22 mouse cellular contexts compared by ENCODE assay signal in the genomic region with DNA sequence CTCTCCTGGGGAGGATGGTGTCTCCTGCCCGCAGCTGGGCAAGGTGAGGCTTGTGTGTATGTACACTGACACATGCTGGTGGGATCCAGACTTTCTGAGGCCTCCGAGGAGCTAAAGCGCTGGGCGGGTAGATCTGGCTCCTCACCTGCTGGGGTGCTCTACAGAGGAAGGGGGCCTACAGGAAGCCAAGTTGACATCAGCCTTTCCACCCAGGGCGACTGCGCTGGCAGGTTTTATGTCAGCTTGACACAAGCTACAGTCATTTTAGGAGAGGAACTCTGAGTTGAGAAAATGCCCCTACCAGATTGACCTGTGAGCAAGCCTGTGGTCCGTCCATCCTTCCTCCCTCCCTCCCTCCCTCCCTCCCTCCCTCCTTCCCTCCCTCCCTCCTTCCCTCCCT. TPM values are rescaled to one million over a fixed set of nuclear protein-coding genes. Genes with fewer than 3 reads are reported as not detected.
"Had no signal": no experiment of that assay in that cellular context is flagged by ENCODE, and none has a peak within 500 bp of the region (broad histone marks: within the 10 kb centered on the region; RNA-seq: fewer than 3 reads in every experiment).

No protein-coding gene starts in this region.

- H3K4me1 ChIP-seq: midbrain, embryonic 12.5 days; neural tube, embryonic 12.5 days; stomach, embryonic 15.5 days had no signal

- H3K36me3 ChIP-seq: midbrain, embryonic 10.5 days; stomach, embryonic 15.5 days had no signal

- DNase-seq: lung, adult 18-20 months; lung, embryonic 14.5 days; lung, postnatal 10 days; lung, postnatal 4 days; midbrain, embryonic 14.5 days; right cerebral cortex, postnatal 14 days; thymus, postnatal 36 days had no signal

- H3K27ac ChIP-seq: liver, embryonic 14.5 days; midbrain, embryonic 10.5 days; midbrain, embryonic 12.5 days; neural tube, embryonic 12.5 days; stomach, embryonic 15.5 days; stomach, postnatal 0 days had no signal

- H3K9ac ChIP-seq: liver, embryonic 14.5 days; lung, embryonic 14.5 days; midbrain, embryonic 12.5 days; neural tube, embryonic 12.5 days; stomach, embryonic 15.5 days had no signal

- H3K27me3 ChIP-seq: neural tube, embryonic 12.5 days; stomach, embryonic 15.5 days had no signal

- H3K9me3 ChIP-seq: midbrain, embryonic 10.5 days; midbrain, embryonic 12.5 days; neural tube, embryonic 12.5 days; stomach, embryonic 15.5 days had no signal

- H3K4me3 ChIP-seq: midbrain, embryonic 10.5 days; midbrain, embryonic 12.5 days; myocyte; neural tube, embryonic 12.5 days; stomach, embryonic 15.5 days had no signal

- H3K4me2 ChIP-seq: lung, embryonic 14.5 days; midbrain, embryonic 12.5 days; neural tube, embryonic 12.5 days; stomach, embryonic 15.5 days had no signal

- ATAC-seq: midbrain, embryonic 16.5 days had no signal

RNA-seq across cellular contexts. Expression of gene Svop, which starts 29.7 kb away (rescaled TPM):
- total RNA-seq: megakaryocyte, adult 5-6 weeks; megakaryocyte-erythroid progenitor cell, adult 5-6 weeks; neutrophil, adult 5-6 weeks had no signal
- polyA plus RNA-seq: liver, embryonic 14.5 days; spleen, adult 2 months had no signal

RNA-seq across cellular contexts. Expression of gene Dao, which starts 58.2 kb away (rescaled TPM):
- total RNA-seq: megakaryocyte, adult 5-6 weeks; megakaryocyte-erythroid progenitor cell, adult 5-6 weeks; neutrophil, adult 5-6 weeks had no signal
- polyA plus RNA-seq: liver, embryonic 14.5 days; lung, embryonic 14.5 days; lung, embryonic 16.5 days; midbrain, embryonic 10.5 days; midbrain, embryonic 12.5 days; midbrain, embryonic 14.5 days; midbrain, embryonic 16.5 days; myocyte; neural tube, embryonic 12.5 days; neural tube, embryonic 14.5 days; urinary bladder, adult 2 months had no signal
